Mouse (Mus musculus) hindlimb bud, embryonic 11.5 days (tissue): ENCODE data around the gene Hist1h1e.
A peak's percentile ranks its signal among the peaks of the same experiment; 100 is the strongest.
"Not testable (repeated sequence)": the region's sequence is repeated elsewhere in the genome, so short reads cannot be mapped to it uniquely, and the experiment has no call there.

Experiments
- DNase-seq: peaks from one replicate; pipeline ENCODE4 v3.0.0-alpha.2; 2012; ENCODE audit warnings: low read depth, low spot score; ENCODE audit errors: extremely low spot score

The Hist1h1e gene

GRCm38 (mm10) chr13:23573898-23574524 lies 48.3 kb downstream of the Hist1h1e start, which contains the start of the genes Hist1h2bf and Hist1h2ad:
Gene Hist1h2bf (minus strand): TSS chr13:23574196.
Gene Hist1h2ad (plus strand): TSS chr13:23574381.
- DNase-seq = peak; percentile 98

DNA sequence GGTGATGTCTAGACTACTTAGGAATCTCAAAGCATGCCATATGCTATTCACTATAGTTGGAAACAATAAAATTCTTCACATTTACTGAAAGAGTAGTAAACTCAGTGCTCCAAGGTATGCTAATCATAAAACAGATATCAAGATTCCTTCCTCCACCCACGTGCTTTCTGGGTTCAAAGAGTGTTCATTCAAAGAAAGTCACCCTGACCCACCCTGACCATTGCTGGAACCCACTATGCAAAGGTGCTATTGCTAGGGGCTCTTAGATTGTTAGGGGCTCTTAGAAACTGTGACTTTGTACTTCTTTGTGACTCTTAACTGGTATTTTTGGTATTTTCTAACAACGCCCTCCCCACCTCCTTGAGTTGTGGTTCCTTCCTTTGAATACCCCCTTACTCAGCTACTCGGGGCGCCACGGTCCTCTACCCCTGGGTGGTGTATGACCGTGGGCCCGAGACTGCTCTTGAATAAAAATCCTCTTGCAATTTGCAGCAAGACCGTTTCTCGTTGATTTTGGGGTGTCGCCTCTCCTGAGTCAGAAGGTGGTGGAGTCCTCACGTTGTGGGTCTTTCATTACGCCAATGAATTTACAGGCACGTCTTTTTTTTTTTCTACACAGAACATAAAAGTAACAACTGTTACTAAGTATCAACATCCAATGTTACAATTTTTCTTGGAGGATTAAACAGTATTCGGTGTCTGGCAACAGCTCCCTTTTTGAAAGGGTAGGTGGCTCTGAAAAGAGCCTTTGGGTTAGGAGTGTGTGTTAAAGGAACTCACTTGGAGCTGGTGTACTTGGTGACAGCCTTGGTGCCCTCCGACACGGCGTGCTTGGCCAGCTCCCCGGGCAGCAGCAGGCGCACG lies 49.1 kb downstream of the Hist1h1e start:
- not testable (repeated sequence) for DNase-seq

GRCm38 (mm10) chr13:23572218-23573033 lies 49.9 kb downstream of the Hist1h1e start:
- DNase-seq = no peak

GRCm38 (mm10) chr13:23571504-23572217 lies 50.7 kb downstream of the Hist1h1e start:
- DNase-seq = not testable (repeated sequence)

- DNase-seq = no peak
Observed at GRCm38 (mm10) chr13:23571022-23571503, 51.3 kb downstream of the Hist1h1e start, which contains the start of the genes Hist1h2ae and Hist1h2bg. Gene Hist1h2ae (minus strand): TSS chr13:23571220. Gene Hist1h2bg (plus strand): TSS chr13:23571396.
